Mouse (Mus musculus): ENCODE data around the gene Col1a1. TPM values are rescaled to one million over a fixed set of nuclear protein-coding genes. Genes with fewer than 3 reads are reported as not detected.
A peak's percentile ranks its signal among the peaks of the same experiment; 100 is the strongest.

Gene Col1a1
- total and polyA plus RNA-seq, 2 experiments from 2014 or later, result 322 to 334 TPM

DNA sequence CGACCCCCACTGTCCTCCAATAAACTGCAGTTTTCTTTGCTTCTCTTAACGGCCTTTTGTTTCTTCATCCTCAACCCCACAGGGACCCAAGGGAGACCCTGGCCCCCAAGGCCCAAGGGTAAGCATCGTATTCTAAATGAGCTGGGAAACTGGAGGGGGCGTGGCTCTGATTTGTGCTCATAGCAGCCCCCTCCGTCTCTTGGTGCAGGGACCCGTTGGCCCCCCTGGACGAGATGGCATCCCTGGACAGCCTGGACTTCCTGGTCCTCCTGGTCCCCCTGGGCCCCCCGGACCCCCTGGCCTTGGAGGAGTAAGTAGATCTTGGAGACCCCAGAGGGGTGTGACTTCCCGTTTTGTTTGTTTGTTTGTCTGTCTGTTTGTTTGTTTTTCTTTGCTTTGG is 2.3 kb downstream of the Col1a1 start:
- 27% methylated on average over 9 of the region's 9 CpGs for WGBS
- no peak for TF ChIP-seq EP300 (IDR thresholded peaks at IDR 0.05; ENCODE audit: low read depth)
- TF ChIP-seq CTCF (IDR thresholded peaks at IDR 0.05; ENCODE audit: low read depth), result no peak

DNA sequence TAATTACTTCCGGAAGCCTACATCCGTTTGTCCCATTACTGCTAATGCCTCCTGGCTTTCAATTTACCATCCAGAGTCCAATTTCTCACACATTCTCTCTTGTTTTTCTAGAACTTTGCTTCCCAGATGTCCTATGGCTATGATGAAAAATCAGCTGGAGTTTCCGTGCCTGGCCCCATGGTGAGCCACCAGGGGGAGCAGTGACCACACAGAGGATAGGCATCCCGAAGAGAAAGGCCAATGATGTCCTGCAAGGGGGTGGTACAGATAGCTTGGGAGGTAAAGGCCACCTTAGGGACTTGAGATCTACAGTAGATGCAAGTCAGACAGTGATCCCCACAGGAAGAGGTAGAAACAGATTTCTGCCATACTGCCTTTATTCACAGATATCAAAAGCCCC is 3.3 kb downstream of the Col1a1 start:
- DNase-seq (ENCODE audit: low spot score) (peak; percentile 64), ATAC-seq (ENCODE audit: insufficient read depth, low read depth) (no peak)
- no peak overlapping the region for H3K27ac ChIP-seq (ENCODE audit: low read depth)
- no peaks in the 10 kb centered on the region for H3K9me3 ChIP-seq (replicated peaks; ENCODE audit: control insufficient read depth, low read length)
- peaks cover 4% of the 10 kb centered on the region; the same call in 1 of the 2 replicates for H3K4me1 ChIP-seq (ENCODE audit: control insufficient read depth, insufficient read depth)
- WGBS, result 11% methylated on average over 4 of the region's 4 CpGs
- H3K36me3 ChIP-seq (replicated peaks; ENCODE audit: control insufficient read depth, insufficient read depth, low read length), result no peaks in the 10 kb centered on the region
- TF ChIP-seq EP300 (IDR thresholded peaks at IDR 0.05; ENCODE audit: low read depth), result no peak
- TF ChIP-seq CTCF (IDR thresholded peaks at IDR 0.05; ENCODE audit: low read depth), result peak; percentile 96
- H3K4me3 ChIP-seq (ENCODE audit: low read depth, low read length), result no peak overlapping the region
- peaks cover 50% of the 10 kb centered on the region for H3K27me3 ChIP-seq (ENCODE audit: control insufficient read depth, insufficient read depth, low read length)
- H3K4me2 ChIP-seq (ENCODE audit: low read depth, low read length), result peak overlapping the region; percentile 52; the same call in 1 of the 2 replicates
- H3K9ac ChIP-seq (replicated peaks; ENCODE audit: low read depth, low read length), result no peak overlapping the region

More for the DNA sequence above, 2.3 kb downstream of the Col1a1 start:
- H3K36me3 ChIP-seq (replicated peaks; ENCODE audit: control insufficient read depth, insufficient read depth, low read length), result no peaks in the 10 kb centered on the region
- peaks cover 59% of the 10 kb centered on the region for H3K27me3 ChIP-seq (ENCODE audit: control insufficient read depth, insufficient read depth, low read length)
- peaks cover 4% of the 10 kb centered on the region; the same call in 1 of the 2 replicates for H3K4me1 ChIP-seq (ENCODE audit: control insufficient read depth, insufficient read depth)
- 0 out of 2 replicates have a peak overlapping the region, but pooled peaks have one; percentile 12 for H3K9ac ChIP-seq (replicated peaks; ENCODE audit: low read depth, low read length)
- DNase-seq (ENCODE audit: low spot score) (no peak), ATAC-seq (ENCODE audit: insufficient read depth, low read depth) (no peak)
- no peak overlapping the region for H3K27ac ChIP-seq (ENCODE audit: low read depth)
- peak overlapping the region; percentile 52 for H3K4me2 ChIP-seq (ENCODE audit: low read depth, low read length)
- no peaks in the 10 kb centered on the region for H3K9me3 ChIP-seq (replicated peaks; ENCODE audit: control insufficient read depth, low read length)
- H3K4me3 ChIP-seq (ENCODE audit: low read depth, low read length), result peak overlapping the region; percentile 44

DNA sequence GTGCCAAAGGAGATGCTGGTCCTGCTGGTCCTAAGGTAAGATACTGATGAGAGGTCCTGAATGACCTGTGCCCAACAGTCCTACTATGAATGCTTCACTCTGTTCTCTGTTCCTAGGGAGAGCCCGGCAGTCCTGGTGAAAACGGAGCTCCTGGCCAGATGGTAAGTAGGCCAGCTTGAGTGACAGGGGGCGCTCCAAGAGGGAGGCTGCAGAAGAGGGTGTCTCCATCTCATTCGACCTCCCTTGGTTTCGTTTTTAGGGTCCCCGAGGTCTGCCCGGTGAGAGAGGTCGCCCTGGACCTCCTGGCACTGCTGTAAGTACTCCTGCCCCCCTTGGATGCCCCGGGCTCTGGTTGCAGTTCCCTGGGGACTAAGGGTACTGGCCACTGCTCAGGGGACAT is 5.1 kb downstream of the Col1a1 start:
- H3K9ac ChIP-seq (replicated peaks; ENCODE audit: low read depth, low read length), result no peak overlapping the region
- H3K9me3 ChIP-seq (replicated peaks; ENCODE audit: control insufficient read depth, low read length), result no peaks in the 10 kb centered on the region
- no peak for TF ChIP-seq EP300 (IDR thresholded peaks at IDR 0.05; ENCODE audit: low read depth)
- no peak for TF ChIP-seq CTCF (IDR thresholded peaks at IDR 0.05; ENCODE audit: low read depth)
- 32% methylated on average over 9 of the region's 9 CpGs for WGBS
- peaks cover 4% of the 10 kb centered on the region; the same call in 1 of the 2 replicates for H3K4me1 ChIP-seq (ENCODE audit: control insufficient read depth, insufficient read depth)
- H3K4me2 ChIP-seq (ENCODE audit: low read depth, low read length), result no peak overlapping the region
- H3K4me3 ChIP-seq (ENCODE audit: low read depth, low read length), result no peak overlapping the region
- H3K27me3 ChIP-seq (ENCODE audit: control insufficient read depth, insufficient read depth, low read length), result peaks cover 32% of the 10 kb centered on the region
- ATAC-seq (ENCODE audit: insufficient read depth, low read depth) (no peak), DNase-seq (ENCODE audit: low spot score) (no peak)
- peak overlapping the region; percentile 36; the same call in 1 of the 2 replicates for H3K27ac ChIP-seq (ENCODE audit: low read depth)
- no peaks in the 10 kb centered on the region for H3K36me3 ChIP-seq (replicated peaks; ENCODE audit: control insufficient read depth, insufficient read depth, low read length)

DNA sequence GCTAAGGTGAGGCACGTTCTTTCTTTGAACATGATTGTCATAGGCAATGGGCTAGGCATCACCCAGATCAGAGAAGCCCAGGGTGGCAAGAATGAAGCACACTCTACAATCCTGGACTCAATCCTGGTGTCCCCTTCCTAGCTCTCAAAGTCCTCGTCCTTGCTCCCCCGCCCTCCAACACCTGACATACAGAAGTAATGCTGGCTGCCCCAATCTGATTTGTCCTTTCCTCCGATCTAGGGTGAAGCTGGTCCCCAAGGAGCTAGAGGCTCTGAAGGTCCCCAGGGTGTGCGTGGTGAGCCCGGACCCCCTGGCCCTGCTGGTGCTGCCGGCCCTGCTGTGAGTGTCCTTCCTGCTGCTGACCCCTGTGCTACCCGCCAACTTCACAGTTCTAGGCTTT is 5.8 kb downstream of the Col1a1 start:
- H3K4me3 ChIP-seq (ENCODE audit: low read depth, low read length), result no peak overlapping the region
- peaks cover 4% of the 10 kb centered on the region; the same call in 1 of the 2 replicates for H3K4me1 ChIP-seq (ENCODE audit: control insufficient read depth, insufficient read depth)
- peak overlapping the region; percentile 36 for H3K27ac ChIP-seq (ENCODE audit: low read depth)
- H3K4me2 ChIP-seq (ENCODE audit: low read depth, low read length), result no peak overlapping the region
- 73% methylated on average over 8 of the region's 8 CpGs for WGBS
- no peak for ATAC-seq (ENCODE audit: insufficient read depth, low read depth)
- TF ChIP-seq CTCF (IDR thresholded peaks at IDR 0.05; ENCODE audit: low read depth), result no peak
- no peak for TF ChIP-seq EP300 (IDR thresholded peaks at IDR 0.05; ENCODE audit: low read depth)
- DNase-seq (ENCODE audit: low spot score), result no peak
- no peaks in the 10 kb centered on the region for H3K36me3 ChIP-seq (replicated peaks; ENCODE audit: control insufficient read depth, insufficient read depth, low read length)
- no peaks in the 10 kb centered on the region for H3K9me3 ChIP-seq (replicated peaks; ENCODE audit: control insufficient read depth, low read length)
- H3K27me3 ChIP-seq (ENCODE audit: control insufficient read depth, insufficient read depth, low read length), result peaks cover 26% of the 10 kb centered on the region
- H3K9ac ChIP-seq (replicated peaks; ENCODE audit: low read depth, low read length), result no peak overlapping the region

DNA sequence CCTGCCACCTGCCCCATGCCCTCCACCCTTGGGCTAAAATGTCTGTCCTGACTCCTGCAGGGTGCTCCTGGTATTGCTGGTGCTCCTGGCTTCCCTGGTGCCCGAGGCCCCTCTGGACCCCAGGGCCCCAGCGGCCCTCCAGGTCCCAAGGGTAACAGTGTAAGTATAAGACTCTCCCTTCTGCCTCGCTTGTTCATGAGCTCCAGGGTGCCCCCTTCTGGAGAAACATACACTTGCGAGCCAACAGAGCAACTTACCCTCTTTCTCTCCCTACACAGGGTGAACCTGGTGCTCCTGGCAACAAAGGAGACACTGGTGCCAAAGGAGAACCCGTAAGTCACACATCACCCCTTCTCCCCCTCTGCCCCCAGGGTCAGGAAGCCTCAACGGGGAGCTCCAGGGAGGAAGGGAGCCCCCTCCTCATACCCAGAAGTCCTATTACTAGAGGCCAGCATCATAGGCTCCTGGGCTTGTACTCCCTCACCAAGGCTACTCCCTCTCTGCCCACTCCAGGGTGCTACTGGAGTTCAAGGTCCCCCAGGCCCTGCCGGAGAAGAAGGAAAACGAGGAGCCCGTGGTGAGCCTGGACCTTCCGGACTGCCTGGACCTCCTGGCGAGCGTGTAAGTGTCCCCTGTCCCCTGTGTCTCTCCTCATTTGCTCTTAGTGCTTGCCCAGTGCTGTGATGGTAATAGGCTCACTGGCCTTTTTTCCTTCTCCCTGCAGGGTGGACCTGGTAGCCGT is 6.4 kb downstream of the Col1a1 start:
- ATAC-seq (ENCODE audit: insufficient read depth, low read depth) (no peak), DNase-seq (ENCODE audit: low spot score) (no peak)
- H3K27me3 ChIP-seq (ENCODE audit: control insufficient read depth, insufficient read depth, low read length), result peaks cover 26% of the 10 kb centered on the region
- 44% methylated on average over 12 of the region's 13 CpGs for WGBS
- H3K27ac ChIP-seq (ENCODE audit: low read depth), result no peak overlapping the region; the same call in 1 of the 2 replicates
- H3K4me2 ChIP-seq (ENCODE audit: low read depth, low read length), result no peak overlapping the region
- peaks cover 4% of the 10 kb centered on the region; the same call in 1 of the 2 replicates for H3K4me1 ChIP-seq (ENCODE audit: control insufficient read depth, insufficient read depth)
- H3K36me3 ChIP-seq (replicated peaks; ENCODE audit: control insufficient read depth, insufficient read depth, low read length), result no peaks in the 10 kb centered on the region
- H3K4me3 ChIP-seq (ENCODE audit: low read depth, low read length), result no peak overlapping the region
- H3K9ac ChIP-seq (replicated peaks; ENCODE audit: low read depth, low read length), result no peak overlapping the region
- no peaks in the 10 kb centered on the region for H3K9me3 ChIP-seq (replicated peaks; ENCODE audit: control insufficient read depth, low read length)
- TF ChIP-seq EP300 (IDR thresholded peaks at IDR 0.05; ENCODE audit: low read depth) (no peak), CTCF (IDR thresholded peaks at IDR 0.05; ENCODE audit: low read depth) (peak; percentile 44)
